Mouse (Mus musculus): ENCODE data around the gene Fh1. TPM values are rescaled to one million over a fixed set of nuclear protein-coding genes. Genes with fewer than 3 reads are reported as not detected.

Gene Fh1
- polyA plus RNA-seq, 1 experiment from 2014 or later = 151 TPM

DNA sequence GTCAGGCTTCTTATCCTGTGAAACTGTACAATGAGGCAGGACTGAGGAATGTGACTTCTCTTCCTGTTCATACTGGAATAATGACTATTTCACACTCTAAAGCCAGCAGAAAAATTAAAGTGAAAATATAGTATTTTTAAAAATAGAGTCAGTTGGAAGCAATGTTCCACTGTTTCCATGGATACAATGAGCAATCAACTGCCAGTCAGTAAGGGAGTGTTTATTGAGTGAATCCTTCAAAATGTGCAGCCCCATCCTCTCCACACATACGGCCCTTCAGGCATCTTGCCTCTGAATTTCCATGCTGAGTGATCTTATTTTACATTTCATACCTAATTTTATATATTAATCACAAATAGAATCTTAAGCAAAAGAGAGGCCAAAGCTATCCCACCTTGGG, 74.8 kb downstream of the Fh1 start:
- Histone ChIP-seq H3K27ac (ENCODE audit: low read depth) (no peak overlapping the region), H3K9ac (ENCODE audit: low read length) (no peak overlapping the region), H3K9me3 (ENCODE audit: control insufficient read depth, low read length) (no peaks in the 10 kb centered on the region), H3K4me3 (ENCODE audit: low read depth, low read length) (no peak overlapping the region), H3K4me2 (ENCODE audit: low read length) (no peak overlapping the region), H3K4me1 (replicated peaks; ENCODE audit: control insufficient read depth, insufficient read depth, low read length) (no peaks in the 10 kb centered on the region), H3K27me3 (replicated peaks; ENCODE audit: control insufficient read depth, insufficient read depth, low read length) (no peaks in the 10 kb centered on the region), H3K36me3 (ENCODE audit: control insufficient read depth, insufficient read depth, low read length) (no peaks in the 10 kb centered on the region)
- 77% methylated on average over 1 of the region's 1 CpGs for WGBS
- DNase-seq (ENCODE audit: low spot score) (no peak), ATAC-seq (replicated peaks; ENCODE audit: low FRiP score, low TSS enrichment, low read depth) (no peak)

Other genes starting within 250 kb of the Fh1 start
- gene Rgs7, start 133.1 kb downstream of the Fh1 start, polyA plus RNA-seq (2014; fragmentation: Nextera tagmentation; extraction: Ambion mirVana) = 2.4 and 2.7 TPM in 2 replicates
- 0.26 and 0.46 TPM in 2 replicates for gene Kmo, start 5.3 kb downstream of the Fh1 start, polyA plus RNA-seq (2014; fragmentation: Nextera tagmentation; extraction: Ambion mirVana)
- gene Opn3, start 67.1 kb upstream of the Fh1 start, polyA plus RNA-seq (2014; fragmentation: Nextera tagmentation; extraction: Ambion mirVana) = 8.5 and 11.3 TPM in 2 replicates
- gene Chml, start 67.3 kb upstream of the Fh1 start, polyA plus RNA-seq (2014; fragmentation: Nextera tagmentation; extraction: Ambion mirVana) = 4.1 and 4.2 TPM in 2 replicates
- not detected in 2 replicates for gene Wdr64, start 73.0 kb upstream of the Fh1 start, polyA plus RNA-seq (2014; fragmentation: Nextera tagmentation; extraction: Ambion mirVana)

All from intestine, embryonic 14.5 days (tissue).